Mouse (Mus musculus) kidney, postnatal 14 days (tissue): ENCODE measurements around the gene Preb.

Source experiments
- DNase-seq: peaks from one replicate; pipeline ENCODE4 v3.0.0; 2022; ENCODE audit warnings: mixed read lengths

Preb gene

GRCm38 (mm10) chr5:30954065-30954464, 6.1 kb downstream of the Preb start:
- no peak for DNase-seq

GRCm38 (mm10) chr5:30952551-30952950, 7.6 kb downstream of the Preb start:
- no peak for DNase-seq

- no peak for DNase-seq
Measured at GRCm38 (mm10) chr5:30951706-30952105, 8.5 kb downstream of the Preb start.

GRCm38 (mm10) chr5:30950922-30951321, 9.2 kb downstream of the Preb start:
- DNase-seq = no peak

GRCm38 (mm10) chr5:30950451-30950850, 9.7 kb downstream of the Preb start:
- no peak for DNase-seq

- peak; percentile 97 for DNase-seq
Measured at GRCm38 (mm10) chr5:30949654-30950326, 10.4 kb downstream of the Preb start.

- peak; percentile 67 for DNase-seq
Measured at GRCm38 (mm10) chr5:30948620-30949019, 11.5 kb downstream of the Preb start.

GRCm38 (mm10) chr5:30944956-30945781, 15.0 kb downstream of the Preb start, which contains the start of gene Cgref1:
TSS of gene Cgref1 (minus strand) at chr5:30945591.
- peak; percentile 83 for DNase-seq

- no peak for DNase-seq
Measured at GRCm38 (mm10) chr5:30944344-30944743, 15.8 kb downstream of the Preb start.

- no peak for DNase-seq
Measured at GRCm38 (mm10) chr5:30943004-30943403, 17.2 kb downstream of the Preb start.

GRCm38 (mm10) chr5:30934725-30935461, 25.3 kb downstream of the Preb start:
- no peak for DNase-seq

GRCm38 (mm10) chr5:30933705-30934104, 26.5 kb downstream of the Preb start:
- no peak for DNase-seq

GRCm38 (mm10) chr5:30931378-30931777, 28.8 kb downstream of the Preb start:
- no peak for DNase-seq

- DNase-seq = no peak
Measured at GRCm38 (mm10) chr5:30930846-30931245, 29.3 kb downstream of the Preb start.

- peak; percentile 79 for DNase-seq
Measured at GRCm38 (mm10) chr5:30930121-30930520, 30.0 kb downstream of the Preb start.

GRCm38 (mm10) chr5:30927945-30928529, 32.1 kb downstream of the Preb start:
- DNase-seq = peak; percentile 33

- peak; percentile 78 for DNase-seq
Measured at GRCm38 (mm10) chr5:30926073-30926472, 34.1 kb downstream of the Preb start.

- DNase-seq = peak; percentile 87
Measured at GRCm38 (mm10) chr5:30925217-30925616, 34.9 kb downstream of the Preb start.

- no peak for DNase-seq
Measured at GRCm38 (mm10) chr5:30924614-30925013, 35.5 kb downstream of the Preb start.

- DNase-seq = no peak
Measured at GRCm38 (mm10) chr5:30923119-30923518, 37.0 kb downstream of the Preb start.

- no peak for DNase-seq
Measured at GRCm38 (mm10) chr5:30922581-30923041, 37.5 kb downstream of the Preb start.

- DNase-seq = peak; percentile 94
Measured at GRCm38 (mm10) chr5:30921256-30922033, 38.7 kb downstream of the Preb start, which contains the start of gene Khk. TSS of gene Khk (plus strand) at chr5:30921431.
